20 mouse cellular contexts compared by ENCODE assay signal in genomic region chr4:148509450-148510084, GRCm38 (mm10). TPM values are rescaled to one million over a fixed set of nuclear protein-coding genes. Genes with fewer than 3 reads are reported as not detected.
DNase-seq lines count a peak whose midpoint lies in the region; ATAC-seq and TF ChIP-seq lines count a peak whose summit lies in the region.
"Had no signal": no experiment of that assay in that cellular context is flagged by ENCODE, and none has a peak within 500 bp of the region (broad histone marks: within the 10 kb centered on the region; RNA-seq: fewer than 3 reads in every experiment).

No protein-coding gene starts in this region.

- no peak for TF ChIP-seq RAD21 in CH12.LX (IDR thresholded peaks at IDR 0.05; ENCODE audit: low read depth, low read length)

- no peak overlapping the region for H3K9ac ChIP-seq in midbrain, embryonic 11.5 days (ENCODE audit: low read length)
- H3K9ac ChIP-seq in midbrain, postnatal 0 days (replicated peaks; ENCODE audit: low read length, poor library complexity, severe bottlenecking), result no peak overlapping the region
- H3K9ac ChIP-seq in CH12.LX (ENCODE audit: insufficient read depth, low read depth), result no peak overlapping the region
- H3K9ac ChIP-seq: embryonic facial prominence, embryonic 12.5 days; forebrain, embryonic 15.5 days; heart, embryonic 15.5 days; hindbrain, embryonic 15.5 days; limb, embryonic 13.5 days; lung, embryonic 14.5 days; neural tube, embryonic 12.5 days had no signal

- WGBS in midbrain, embryonic 11.5 days, result 87% methylated on average over 8 of the region's 8 CpGs
- 93% methylated on average over 8 of the region's 8 CpGs for WGBS in midbrain, postnatal 0 days

- H3K36me3 ChIP-seq in midbrain, embryonic 11.5 days (ENCODE audit: control insufficient read depth, insufficient read depth, low read length), result 0 out of 2 replicates have a peak, but pooled peaks cover 4% of the 10 kb centered on the region
- H3K36me3 ChIP-seq in midbrain, postnatal 0 days (ENCODE audit: insufficient read depth, low read length), result peaks cover 49% of the 10 kb centered on the region
- peaks cover 26 to 78% of the 10 kb centered on the region in 2 experiments for H3K36me3 ChIP-seq in CH12.LX (replicated peaks in 1 of 2; ENCODE audit: control insufficient read depth in 1 of 2, insufficient read depth in 1 of 2, low read length in 1 of 2)

- no peak for TF ChIP-seq EP300 in CH12.LX (IDR thresholded peaks at IDR 0.05; ENCODE audit: low read length)

- no peak for TF ChIP-seq POLR2A in CH12.LX (IDR thresholded peaks at IDR 0.05; ENCODE audit: low read depth, low read length)
- no peak for TF ChIP-seq POLR2A in cortical plate, adult 2 months (IDR thresholded peaks at IDR 0.05; ENCODE audit: extremely low read depth, insufficient read depth, low read length)

- in situ Hi-C loops in CH12.LX (cut with MboI; ENCODE audit: low pct_ligation_motif_present, low pct_unique_long_range_greater_than_20kb, low sequenced_read_pairs), result no loop called here

- dilution Hi-C loops in CH12.LX (cut with MboI; ENCODE audit: extremely low pct_ligation_motif_present, extremely low pct_unique_long_range_greater_than_20kb, low sequenced_read_pairs), result no loop called here

- peak; percentile 31 for DNase-seq in midbrain, embryonic 11.5 days (ENCODE audit: low spot score, missing footprints)
- DNase-seq in midbrain, postnatal 0 days (ENCODE audit: low spot score), result no peak
- DNase-seq in CH12.LX (ENCODE audit: extremely low read depth), result peak; percentile 27
- DNase-seq in naive thymus-derived CD4-positive, alpha-beta T cell, adult 2 months (ENCODE audit: low read depth), result peak; percentile 44
- no peak for DNase-seq in cerebellum, adult 9-10 months
- DNase-seq in testis, postnatal 14 days (ENCODE audit: low spot score), result no peak
- no peak for DNase-seq in cerebellum, postnatal 10 days
- DNase-seq: cerebellum, adult 8-10 months; gastrocnemius, postnatal 10 days; lung, embryonic 14.5 days; right cerebral cortex, adult 18-20 months had no signal

- no peak overlapping the region for H3K27ac ChIP-seq in midbrain, embryonic 11.5 days (ENCODE audit: low read depth, low read length)
- no peak overlapping the region for H3K27ac ChIP-seq in midbrain, postnatal 0 days (ENCODE audit: low read depth, low read length)
- no peak overlapping the region for H3K27ac ChIP-seq in CH12.LX (ENCODE audit: insufficient read depth, low read depth)
- peak overlapping the region; percentile 1; the same call in 1 of the 2 replicates for H3K27ac ChIP-seq in cortical plate, adult 2 months (ENCODE audit: insufficient read depth, low read length)
- H3K27ac ChIP-seq: embryonic facial prominence, embryonic 12.5 days; forebrain, embryonic 15.5 days; heart, embryonic 15.5 days; hindbrain, embryonic 15.5 days; kidney, postnatal 0 days; midbrain, embryonic 10.5 days; neural tube, embryonic 12.5 days had no signal

- no peaks in the 10 kb centered on the region for H3K4me1 ChIP-seq in midbrain, embryonic 11.5 days (ENCODE audit: control insufficient read depth, insufficient read depth, low read length)
- H3K4me1 ChIP-seq in midbrain, postnatal 0 days (ENCODE audit: insufficient read depth, low read length), result no peaks in the 10 kb centered on the region
- peaks cover 5 to 11% of the 10 kb centered on the region in 2 experiments for H3K4me1 ChIP-seq in CH12.LX (ENCODE audit: control insufficient read depth in 1 of 2, insufficient read depth in 2 of 2)
- peaks cover 17% of the 10 kb centered on the region for H3K4me1 ChIP-seq in cortical plate, adult 2 months (ENCODE audit: control insufficient read depth, insufficient read depth, low read length)
- H3K4me1 ChIP-seq: embryonic facial prominence, embryonic 12.5 days had no signal

- no peak for ATAC-seq in midbrain, embryonic 11.5 days (ENCODE audit: low FRiP score)
- no peak for ATAC-seq in midbrain, postnatal 0 days (ENCODE audit: low FRiP score)
- ATAC-seq: forebrain, embryonic 15.5 days had no signal

- no peaks in the 10 kb centered on the region for H3K79me2 ChIP-seq in CH12.LX (replicated peaks; ENCODE audit: control insufficient read depth, extremely low read depth, insufficient read depth, poor library complexity, severe bottlenecking)

- H3K4me3 ChIP-seq in midbrain, embryonic 11.5 days (ENCODE audit: low read depth, low read length), result no peak overlapping the region
- H3K4me3 ChIP-seq in midbrain, postnatal 0 days (ENCODE audit: low read depth, low read length), result no peak overlapping the region
- H3K4me3 ChIP-seq in CH12.LX (replicated peaks in 1 of 3; ENCODE audit: low read depth in 2 of 3, low read length in 2 of 3, poor library complexity in 1 of 3), result no peak overlapping the region
- H3K4me3 ChIP-seq in cortical plate, adult 2 months (ENCODE audit: insufficient read depth, low read length), result no peak overlapping the region
- H3K4me3 ChIP-seq: embryonic facial prominence, embryonic 12.5 days; forebrain, embryonic 15.5 days; heart, embryonic 15.5 days; hindbrain, embryonic 15.5 days; limb, embryonic 13.5 days; midbrain, embryonic 10.5 days; neural tube, embryonic 12.5 days had no signal

- no peak overlapping the region for H3K4me2 ChIP-seq in midbrain, embryonic 11.5 days
- no peak overlapping the region for H3K4me2 ChIP-seq in midbrain, postnatal 0 days (ENCODE audit: low read depth, low read length, poor library complexity, severe bottlenecking)
- no peak overlapping the region for H3K4me2 ChIP-seq in CH12.LX (ENCODE audit: insufficient read depth, low read depth, poor library complexity, severe bottlenecking)
- H3K4me2 ChIP-seq: embryonic facial prominence, embryonic 12.5 days; forebrain, embryonic 15.5 days; heart, embryonic 15.5 days; hindbrain, embryonic 15.5 days; limb, embryonic 13.5 days; lung, embryonic 14.5 days; neural tube, embryonic 12.5 days had no signal

- no peak for TF ChIP-seq CTCF in midbrain, postnatal 0 days (IDR thresholded peaks at IDR 0.05)
- TF ChIP-seq CTCF in CH12.LX (conservative IDR thresholded peaks at IDR 0.05 in 1 of 2, IDR thresholded peaks at IDR 0.05 in 1 of 2; ENCODE audit: low read depth in 2 of 2, low read length in 2 of 2), result no peak
- no peak for TF ChIP-seq CTCF in cortical plate, adult 2 months (IDR thresholded peaks at IDR 0.05; ENCODE audit: extremely low read depth, insufficient read depth, low read length)

- H3K27me3 ChIP-seq in midbrain, embryonic 11.5 days (ENCODE audit: control insufficient read depth, insufficient read depth, low read length), result no peaks in the 10 kb centered on the region
- H3K27me3 ChIP-seq in midbrain, postnatal 0 days (ENCODE audit: insufficient read depth, low read length), result no peaks in the 10 kb centered on the region
- H3K27me3 ChIP-seq in CH12.LX (replicated peaks), result no peaks in the 10 kb centered on the region
- H3K27me3 ChIP-seq: embryonic facial prominence, embryonic 12.5 days; forebrain, embryonic 15.5 days; heart, embryonic 15.5 days; hindbrain, embryonic 15.5 days; limb, embryonic 13.5 days; neural tube, embryonic 12.5 days had no signal

- no peaks in the 10 kb centered on the region for H3K9me3 ChIP-seq in midbrain, embryonic 11.5 days (ENCODE audit: control insufficient read depth, low read length)
- H3K9me3 ChIP-seq in midbrain, postnatal 0 days (ENCODE audit: low read length), result no peaks in the 10 kb centered on the region
- peaks cover 9% of the 10 kb centered on the region for H3K9me3 ChIP-seq in CH12.LX (replicated peaks; ENCODE audit: low read length)
- H3K9me3 ChIP-seq: embryonic facial prominence, embryonic 12.5 days; forebrain, embryonic 15.5 days; heart, embryonic 15.5 days; hindbrain, embryonic 15.5 days; midbrain, embryonic 10.5 days; neural tube, embryonic 12.5 days had no signal

TF ChIP-seq in CH12.LX, 34 proteins besides CTCF, POLR2A, EP300 and RAD21:
- TF ChIP-seq ELF1 (IDR thresholded peaks at IDR 0.05; ENCODE audit: low read depth, low read length) (0 out of 2 replicates have a peak, but pooled peaks have one; percentile 12), NRF1 (IDR thresholded peaks at IDR 0.05; ENCODE audit: low read depth, low read length) (no peak)

RNA-seq across cellular contexts. Expression of gene Angptl7, which starts 9.3 kb away (rescaled TPM):
- 0.14 and 0.22 TPM in 2 replicates for polyA plus RNA-seq in midbrain, embryonic 11.5 days (2014; fragmentation: Nextera tagmentation; extraction: Ambion mirVana)
- total RNA-seq in midbrain, postnatal 0 days (2014; rRNA removed), result 0.09 and 0.11 TPM in 2 replicates
- 0.25 and 0.36 TPM in 2 replicates for polyA plus RNA-seq in midbrain, postnatal 0 days (2015; fragmentation: Nextera tagmentation; extraction: Ambion mirVana)
- total RNA-seq in CH12.LX (2012; rRNA removed), result not detected in 2 replicates
- not detected in 2 replicates for total RNA-seq in CH12.LX (2014; rRNA removed)
- polyA plus RNA-seq in CH12.LX (2012; ENCODE audit: insufficient read length, low read depth), result 0.14 TPM in 1 of 2 replicates, not detected in the other
- polyA plus RNA-seq in cortical plate, adult 2 months (2012; rRNA removed), result 0.23 TPM in 2 replicates

RNA-seq across cellular contexts. Expression of gene Exosc10, which starts 48.7 kb away (rescaled TPM):
- 101 and 107 TPM in 2 replicates for polyA plus RNA-seq in midbrain, embryonic 11.5 days (2014; fragmentation: Nextera tagmentation; extraction: Ambion mirVana)
- 70.8 and 73.3 TPM in 2 replicates for total RNA-seq in midbrain, postnatal 0 days (2014; rRNA removed)
- 77.1 and 78.8 TPM in 2 replicates for polyA plus RNA-seq in midbrain, postnatal 0 days (2015; fragmentation: Nextera tagmentation; extraction: Ambion mirVana)
- total RNA-seq in CH12.LX (2012; rRNA removed) (61.8 and 75.4 TPM in 2 replicates), CH12.LX (2014; rRNA removed) (36.7 and 40.1 TPM in 2 replicates)
- polyA plus RNA-seq in CH12.LX (2012; ENCODE audit: insufficient read length, low read depth), result 90.7 and 108 TPM in 2 replicates
- polyA plus RNA-seq in cortical plate, adult 2 months (2012; rRNA removed), result 38.4 and 38.5 TPM in 2 replicates

Comparison
In these comparisons a context has a peak if more than half of its experiments do, and no peak if none do; other contexts are left out.
1. DNase-seq: peak in midbrain, embryonic 11.5 days (single experiment), CH12.LX (single experiment) and naive thymus-derived CD4-positive, alpha-beta T cell, adult 2 months (single experiment); none in midbrain, postnatal 0 days (single experiment), cerebellum, adult 9-10 months (single experiment), testis, postnatal 14 days (single experiment) and cerebellum, postnatal 10 days (0 of 2).